Mouse (Mus musculus): ENCODE measurements at regions not wholly inside any gene's neighbourhood (a gene's known extent, or its start where the extent isn't known, plus 50 kb on each side); places are given as distances from the start of the nearest gene placed in this dataset.
A peak's percentile ranks its signal among the peaks of the same experiment; 100 is the strongest.

DNA sequence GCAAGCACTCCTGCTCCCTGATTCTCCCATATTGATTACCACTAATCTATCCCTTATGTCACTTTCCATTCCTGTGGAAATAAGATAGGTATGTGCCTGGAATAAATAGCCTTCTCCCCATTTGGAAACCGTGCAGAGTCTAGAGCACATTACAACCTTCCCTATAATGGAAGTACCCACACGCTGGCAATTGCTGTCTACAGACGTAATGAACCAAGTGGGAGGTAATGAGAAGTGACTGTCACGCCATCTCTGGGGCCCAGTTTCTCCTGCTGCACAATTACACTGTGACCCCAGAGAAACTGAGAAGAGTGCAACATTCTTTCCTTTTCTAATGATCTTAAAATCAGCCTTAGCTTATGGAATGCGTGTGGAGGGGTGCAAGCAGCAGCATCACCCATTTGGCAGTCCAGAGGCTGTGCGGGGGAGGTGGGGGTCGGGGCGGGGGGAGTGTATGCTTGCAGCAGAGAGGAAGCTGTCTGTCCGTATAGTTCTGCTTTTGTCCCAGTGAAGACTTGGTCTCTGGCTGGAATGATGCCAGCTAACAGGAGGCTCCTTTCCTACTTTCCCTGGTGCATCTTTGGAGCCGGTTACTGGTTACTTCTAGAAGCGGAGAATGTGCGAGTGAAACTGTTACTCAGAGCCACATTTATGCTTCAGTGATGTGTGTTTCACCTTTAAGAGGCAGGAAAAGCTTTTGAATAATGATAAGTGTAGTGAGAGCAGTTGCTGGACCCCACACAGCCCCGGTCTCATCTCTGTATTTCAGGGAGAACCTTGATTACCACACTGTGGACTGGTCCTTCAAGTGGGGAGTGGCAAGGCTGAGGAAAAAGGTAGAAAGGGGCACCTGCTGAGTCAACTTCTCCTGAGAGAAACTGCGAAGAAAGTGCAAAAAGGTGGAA lies 209.3 kb upstream of the Tet2 start:
- Histone ChIP-seq H3K4me1 (ENCODE audit: control insufficient read depth, insufficient read depth, low read length) (peaks cover 8% of the 10 kb centered on the region; the same call in 1 of the 2 replicates), H3K4me3 (replicated peaks; ENCODE audit: insufficient read depth, low read depth, low read length) (no peak overlapping the region), H3K27ac (ENCODE audit: insufficient read depth, low read length) (no peak overlapping the region), H3K27me3 (ENCODE audit: control insufficient read depth, insufficient read depth, low read length) (no peaks in the 10 kb centered on the region; the same call in 1 of the 2 replicates)
- no peak for DNase-seq
- WGBS: 16% methylated on average over 14 of the region's 14 CpGs
- no peak for TF ChIP-seq CTCF (IDR thresholded peaks at IDR 0.05; ENCODE audit: borderline replicate concordance, insufficient read depth, low read depth, low read length)
- no peak for TF ChIP-seq POLR2A (IDR thresholded peaks at IDR 0.05; ENCODE audit: borderline replicate concordance, insufficient read depth, low read length)

DNA sequence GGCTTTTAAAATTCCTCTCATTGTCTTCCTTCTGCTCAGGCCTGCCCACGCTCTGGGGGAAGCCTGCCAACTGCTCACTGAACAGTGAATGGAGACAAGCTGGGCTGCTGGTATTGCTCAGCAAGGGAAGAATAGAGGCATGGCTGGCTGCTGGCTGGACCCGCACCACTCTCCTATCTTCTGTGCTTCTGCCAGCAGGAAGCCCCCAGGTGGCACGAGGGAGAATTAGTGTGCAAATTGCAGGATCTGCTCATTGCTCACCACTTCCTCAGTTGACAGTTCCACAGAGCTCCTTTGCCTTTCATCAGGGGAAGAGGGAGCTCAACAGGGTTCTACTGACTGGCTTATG lies 209.9 kb upstream of the Tet2 start:
- no peaks in the 10 kb centered on the region; the same call in 1 of the 2 replicates for H3K27me3 ChIP-seq (ENCODE audit: control insufficient read depth, insufficient read depth, low read length)
- WGBS: 3% methylated on average over 3 of the region's 3 CpGs

DNA sequence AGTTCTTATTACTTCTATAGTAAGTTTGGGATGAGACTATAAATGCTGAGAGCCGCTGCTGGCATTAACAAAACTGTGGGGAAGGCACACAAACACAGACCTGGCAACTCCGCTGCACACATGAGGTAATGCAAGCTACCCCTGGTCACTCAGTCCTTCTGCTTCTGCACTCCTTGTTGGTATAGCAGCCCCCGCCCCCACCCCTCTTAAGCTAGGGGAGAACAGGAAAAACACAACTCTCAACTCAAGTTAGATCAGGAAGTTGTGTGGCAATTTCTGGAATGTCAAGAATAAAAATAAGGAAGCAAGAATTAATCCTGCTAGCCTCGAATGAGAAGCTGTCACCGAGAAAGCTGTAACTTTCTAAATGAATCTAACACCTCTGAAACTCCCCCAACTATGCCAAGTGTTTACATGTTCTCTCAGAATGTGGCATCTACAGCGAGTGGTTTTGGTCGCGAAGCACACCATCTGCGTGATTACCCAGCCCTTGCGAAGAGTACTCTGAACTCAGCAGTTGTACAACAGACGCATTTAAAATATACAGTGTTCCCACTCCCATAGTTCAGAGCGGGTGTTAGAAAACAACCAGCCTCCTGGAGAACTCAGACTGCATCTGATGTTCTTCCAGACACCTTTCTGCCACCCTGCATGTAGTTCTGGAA lies 212.9 kb upstream of the Tet2 start:
- Histone ChIP-seq H3K4me3 (replicated peaks; ENCODE audit: insufficient read depth, low read depth, low read length) (no peak overlapping the region), H3K27me3 (ENCODE audit: control insufficient read depth, insufficient read depth, low read length) (no peaks in the 10 kb centered on the region; the same call in 1 of the 2 replicates), H3K27ac (ENCODE audit: insufficient read depth, low read length) (no peak overlapping the region), H3K4me1 (ENCODE audit: control insufficient read depth, insufficient read depth, low read length) (peaks cover 8% of the 10 kb centered on the region; the same call in 1 of the 2 replicates)
- TF ChIP-seq CTCF (IDR thresholded peaks at IDR 0.05; ENCODE audit: borderline replicate concordance, insufficient read depth, low read depth, low read length) (no peak), POLR2A (IDR thresholded peaks at IDR 0.05; ENCODE audit: borderline replicate concordance, insufficient read depth, low read length) (no peak)
- 51% methylated on average over 12 of the region's 12 CpGs for WGBS
- DNase-seq: no peak

More for the DNA sequence above, 209.9 kb upstream of the Tet2 start:
- DNase-seq: peak; percentile 56 to 65
- Histone ChIP-seq H3K27ac (ENCODE audit: insufficient read depth, low read length) (no peak overlapping the region), H3K4me1 (ENCODE audit: control insufficient read depth, insufficient read depth, low read length) (peaks cover 8% of the 10 kb centered on the region; the same call in 1 of the 2 replicates), H3K4me3 (replicated peaks; ENCODE audit: insufficient read depth, low read depth, low read length) (no peak overlapping the region)
- TF ChIP-seq CTCF (IDR thresholded peaks at IDR 0.05; ENCODE audit: borderline replicate concordance, insufficient read depth, low read depth, low read length) (no peak), POLR2A (IDR thresholded peaks at IDR 0.05; ENCODE audit: borderline replicate concordance, insufficient read depth, low read length) (no peak)

- no peaks in the 10 kb centered on the region; the same call in 1 of the 2 replicates for H3K27me3 ChIP-seq (ENCODE audit: control insufficient read depth, insufficient read depth, low read length)
- 10% methylated on average over 4 of the region's 4 CpGs for WGBS
- H3K4me3 ChIP-seq (replicated peaks; ENCODE audit: insufficient read depth, low read depth, low read length): no peak overlapping the region
- no peak overlapping the region for H3K27ac ChIP-seq (ENCODE audit: insufficient read depth, low read length)
- TF ChIP-seq CTCF (IDR thresholded peaks at IDR 0.05; ENCODE audit: borderline replicate concordance, insufficient read depth, low read depth, low read length) (no peak), POLR2A (IDR thresholded peaks at IDR 0.05; ENCODE audit: borderline replicate concordance, insufficient read depth, low read length) (no peak)
- H3K4me1 ChIP-seq (ENCODE audit: control insufficient read depth, insufficient read depth, low read length): peaks cover 8% of the 10 kb centered on the region; the same call in 1 of the 2 replicates
- no peak for DNase-seq
Observed at GRCm38 (mm10) chr3:133758421-133758820, 213.5 kb upstream of the Tet2 start.

DNA sequence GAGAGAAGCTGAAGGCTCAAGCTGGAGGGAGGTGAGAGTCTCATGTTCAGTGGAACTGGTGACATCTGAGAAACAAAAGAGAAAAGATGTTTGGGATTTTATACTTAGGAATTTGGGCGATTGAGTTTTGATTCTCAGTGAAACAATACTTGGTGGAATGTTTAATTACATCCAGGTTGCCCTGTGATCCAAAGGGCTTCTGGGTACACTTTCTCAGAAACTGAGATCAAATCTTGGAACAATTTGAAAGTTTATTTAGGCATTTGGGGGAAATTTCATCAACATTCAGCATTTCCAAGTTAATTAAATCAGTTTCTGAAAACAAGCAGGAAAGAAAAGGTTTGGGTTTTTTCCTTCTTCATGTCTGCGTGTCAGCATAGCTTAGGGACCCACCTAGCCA lies 214.7 kb upstream of the Tet2 start:
- no peak overlapping the region for H3K4me3 ChIP-seq (replicated peaks; ENCODE audit: insufficient read depth, low read depth, low read length)
- 87% methylated on average over 2 of the region's 2 CpGs for WGBS
- H3K27ac ChIP-seq (ENCODE audit: insufficient read depth, low read length): no peak overlapping the region
- H3K4me1 ChIP-seq (ENCODE audit: control insufficient read depth, insufficient read depth, low read length): peaks cover 6% of the 10 kb centered on the region; the same call in 1 of the 2 replicates
- TF ChIP-seq CTCF (IDR thresholded peaks at IDR 0.05; ENCODE audit: borderline replicate concordance, insufficient read depth, low read depth, low read length) (no peak), POLR2A (IDR thresholded peaks at IDR 0.05; ENCODE audit: borderline replicate concordance, insufficient read depth, low read length) (no peak)
- DNase-seq: no peak
- H3K27me3 ChIP-seq (ENCODE audit: control insufficient read depth, insufficient read depth, low read length): no peaks in the 10 kb centered on the region; the same call in 1 of the 2 replicates

DNA sequence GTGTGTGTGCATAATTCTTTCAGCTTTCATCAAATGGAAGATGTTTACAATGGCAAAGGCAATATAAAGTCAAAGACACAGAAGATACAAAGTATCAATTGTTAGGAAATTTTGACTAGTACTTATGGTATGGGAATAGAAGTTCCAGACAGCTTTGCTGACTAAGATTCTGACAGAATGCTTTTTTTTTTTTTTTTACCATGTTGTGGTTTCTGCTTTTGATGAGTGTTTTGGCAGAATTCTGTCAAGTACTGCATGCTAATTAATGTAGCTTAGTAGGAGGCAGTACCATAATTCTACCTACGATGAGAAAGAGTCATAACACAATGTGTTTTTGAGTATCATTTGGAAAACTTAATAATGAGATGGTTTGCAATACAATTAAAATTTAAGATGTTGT lies 215.3 kb upstream of the Tet2 start:
- WGBS: 83% methylated on average over 1 of the region's 1 CpGs
- Histone ChIP-seq H3K27ac (ENCODE audit: insufficient read depth, low read length) (no peak overlapping the region), H3K4me3 (replicated peaks; ENCODE audit: insufficient read depth, low read depth, low read length) (no peak overlapping the region), H3K4me1 (ENCODE audit: control insufficient read depth, insufficient read depth, low read length) (peaks cover 3% of the 10 kb centered on the region; the same call in 1 of the 2 replicates), H3K27me3 (ENCODE audit: control insufficient read depth, insufficient read depth, low read length) (no peaks in the 10 kb centered on the region; the same call in 1 of the 2 replicates)
- no peak for TF ChIP-seq POLR2A (IDR thresholded peaks at IDR 0.05; ENCODE audit: borderline replicate concordance, insufficient read depth, low read length)
- no peak for TF ChIP-seq CTCF (IDR thresholded peaks at IDR 0.05; ENCODE audit: borderline replicate concordance, insufficient read depth, low read depth, low read length)
- DNase-seq: no peak

DNA sequence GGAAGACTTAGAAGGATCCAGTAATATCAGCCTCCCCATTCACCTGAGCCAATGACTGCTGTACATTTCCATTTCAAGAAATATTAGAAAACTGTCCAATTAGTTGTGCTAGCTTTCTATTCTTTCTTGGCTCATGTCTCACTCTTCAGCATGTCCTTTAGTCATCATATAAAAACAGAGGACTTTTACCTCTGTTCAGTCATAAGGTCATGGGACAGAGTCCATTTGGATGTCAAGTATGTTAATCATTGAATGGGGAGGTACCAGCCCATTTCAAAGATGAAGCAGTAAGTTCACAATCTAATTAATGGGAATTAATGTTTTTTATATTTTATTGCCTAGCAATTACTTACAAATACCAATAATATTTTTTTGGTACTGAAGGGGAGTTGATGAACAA lies 218.8 kb upstream of the Tet2 start:
- TF ChIP-seq POLR2A (IDR thresholded peaks at IDR 0.05; ENCODE audit: borderline replicate concordance, insufficient read depth, low read length): no peak
- TF ChIP-seq CTCF (IDR thresholded peaks at IDR 0.05; ENCODE audit: borderline replicate concordance, insufficient read depth, low read depth, low read length): no peak

More for the DNA sequence above, 218.8 kb upstream of the Tet2 start:
- no peak overlapping the region for H3K27ac ChIP-seq (ENCODE audit: insufficient read depth, low read length)
- no peaks in the 10 kb centered on the region for H3K27me3 ChIP-seq (ENCODE audit: control insufficient read depth, insufficient read depth, low read length)
- no peak overlapping the region for H3K4me3 ChIP-seq (replicated peaks; ENCODE audit: insufficient read depth, low read depth, low read length)
- DNase-seq: no peak
- no peaks in the 10 kb centered on the region for H3K4me1 ChIP-seq (ENCODE audit: control insufficient read depth, insufficient read depth, low read length)
